Comparison of ENCODE assay signal across 8 mouse cellular contexts in the genomic region with DNA sequence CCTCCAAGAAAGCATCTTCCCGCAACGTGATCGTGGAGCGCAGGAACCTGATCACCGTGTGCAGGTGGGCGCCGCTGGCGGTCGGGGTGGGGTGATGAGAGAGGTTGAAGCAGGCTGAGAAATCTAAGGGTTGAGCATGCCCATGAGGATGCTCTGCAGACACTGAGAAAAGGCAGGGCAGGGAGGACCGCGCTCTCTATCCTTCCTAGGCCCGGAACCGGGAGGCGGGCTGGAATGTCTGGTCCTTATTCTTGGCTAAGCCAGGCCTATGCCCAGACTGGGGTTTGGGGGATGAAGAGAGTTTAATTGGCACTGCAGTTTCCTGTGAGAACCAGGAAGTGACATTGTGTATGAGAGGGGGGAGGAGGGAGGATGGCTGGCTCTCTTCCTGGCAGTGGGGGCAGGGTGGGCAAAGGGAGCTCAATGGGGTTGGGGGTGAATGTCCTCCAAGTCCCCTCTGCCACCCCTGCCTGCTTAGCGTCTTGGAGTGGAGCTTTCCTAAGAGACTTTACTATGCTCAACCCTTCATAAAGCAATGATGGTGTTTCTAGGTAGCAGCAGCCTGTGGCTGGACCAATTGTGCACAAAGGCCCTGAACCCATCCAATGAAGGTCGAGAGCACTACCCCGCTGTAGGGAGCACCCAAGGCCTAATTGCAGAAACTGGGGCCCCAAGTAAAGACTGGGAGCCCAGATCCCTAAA. TPM values are rescaled to one million over a fixed set of nuclear protein-coding genes. Genes with fewer than 3 reads are reported as not detected.
A peak's percentile ranks its signal among the peaks of the same experiment; 100 is the strongest.
DNase-seq lines count a peak whose midpoint lies in the region; ATAC-seq and TF ChIP-seq lines count a peak whose summit lies in the region.

No protein-coding gene starts in this region.

- H3K27ac ChIP-seq in gastrocnemius, adult 2 months, result no peak overlapping the region
- H3K27ac ChIP-seq in thymus, adult 2 months (ENCODE audit: control insufficient read depth, insufficient read depth, low read length), result no peak overlapping the region
- H3K27ac ChIP-seq in limb, embryonic 14.5 days (replicated peaks; ENCODE audit: low read depth, low read length), result no peak overlapping the region

- H3K36me3 ChIP-seq in thymus, adult 2 months (ENCODE audit: control insufficient read depth, insufficient read depth, low read length), result no peaks in the 10 kb centered on the region
- no peaks in the 10 kb centered on the region for H3K36me3 ChIP-seq in limb, embryonic 14.5 days (ENCODE audit: control insufficient read depth, insufficient read depth, low read length)

- ATAC-seq in limb, embryonic 14.5 days (ENCODE audit: low FRiP score, low read depth), result no peak

- no peak for DNase-seq in gastrocnemius, adult 2 months
- no peak for DNase-seq in gastrocnemius, postnatal 10 days
- peak; percentile 23 for DNase-seq in thymus, adult 2 months
- no peak for DNase-seq in thymus, adult 18-20 months
- peak; percentile 58 for DNase-seq in frontal cortex, postnatal 36 days (ENCODE audit: low spot score in 2 of 2)
- DNase-seq in limb, embryonic 14.5 days (ENCODE audit: low spot score), result no peak
- DNase-seq in right cerebral cortex, postnatal 25 days, result peak; percentile 40
- DNase-seq in gastrocnemius, postnatal 25 days, result no peak

- peaks cover 3% of the 10 kb centered on the region; the same call in 1 of the 2 replicates for H3K27me3 ChIP-seq in thymus, adult 2 months (ENCODE audit: control insufficient read depth, insufficient read depth, low read length)
- H3K27me3 ChIP-seq in limb, embryonic 14.5 days (ENCODE audit: control insufficient read depth, insufficient read depth, low read length), result peaks cover 11% of the 10 kb centered on the region; the same call in 1 of the 2 replicates

- no peak overlapping the region for H3K9ac ChIP-seq in limb, embryonic 14.5 days (ENCODE audit: low read depth, low read length, severe bottlenecking)

- TF ChIP-seq POLR2A in thymus, adult 2 months (IDR thresholded peaks at IDR 0.05; ENCODE audit: control insufficient read depth, extremely low read depth, insufficient read depth, low read length, poor library complexity), result no peak
- no peak for TF ChIP-seq POLR2A in limb, embryonic 14.5 days (IDR thresholded peaks at IDR 0.05; ENCODE audit: borderline replicate concordance, extremely low read depth, insufficient read depth, insufficient read length)

- 13% methylated on average over 17 of the region's 17 CpGs for whole genome bisulfite sequencing in thymus, adult 2 months
- 8% methylated on average over 17 of the region's 17 CpGs for WGBS in limb, embryonic 14.5 days

- no peaks in the 10 kb centered on the region for H3K9me3 ChIP-seq in limb, embryonic 14.5 days (ENCODE audit: control insufficient read depth, low read length)

- H3K4me3 ChIP-seq in gastrocnemius, adult 2 months, result peak overlapping the region; percentile 61
- peak overlapping the region; percentile 22 for H3K4me3 ChIP-seq in thymus, adult 2 months (ENCODE audit: control insufficient read depth, insufficient read depth, low read length)
- peak overlapping the region; percentile 35 for H3K4me3 ChIP-seq in limb, embryonic 14.5 days (replicated peaks; ENCODE audit: low read length)

- H3K4me1 ChIP-seq in thymus, adult 2 months (replicated peaks; ENCODE audit: control insufficient read depth, insufficient read depth, low read length), result peaks cover 16% of the 10 kb centered on the region
- peaks cover 7% of the 10 kb centered on the region for H3K4me1 ChIP-seq in limb, embryonic 14.5 days (ENCODE audit: control insufficient read depth, insufficient read depth, low read length)

- intact Hi-C loops in gastrocnemius, adult 2 months (cut with DNase I), result no loop called here

- H3K4me2 ChIP-seq in limb, embryonic 14.5 days (replicated peaks; ENCODE audit: low read depth, low read length, severe bottlenecking), result peak overlapping the region; percentile 94

- TF ChIP-seq CTCF in gastrocnemius, adult 2 months (IDR thresholded peaks at IDR 0.05), result no peak
- TF ChIP-seq CTCF in thymus, adult 2 months (IDR thresholded peaks at IDR 0.05; ENCODE audit: borderline replicate concordance, control insufficient read depth, extremely low read depth, insufficient read depth, low read length, poor library complexity), result no peak

RNA-seq across cellular contexts. Expression of a gene that starts 0.7 kb away (rescaled TPM):
- total RNA-seq in gastrocnemius, adult 2 months (2021), result not detected
- total RNA-seq in gastrocnemius, postnatal 10 days (2021), result 1 to 10 TPM in 1 of 2 experiments, under 1 TPM in 1; 0.87 to 1.9 TPM
- polyA plus RNA-seq in thymus, adult 2 months (2012; rRNA removed), result 7.9 and 8.1 TPM in 2 replicates
- polyA plus RNA-seq in limb, embryonic 14.5 days (2012; rRNA removed), result 2.9 and 3.2 TPM in 2 replicates
- 1.0 and 1.1 TPM in 2 replicates for polyA plus RNA-seq in limb, embryonic 14.5 days (2014; fragmentation: Nextera tagmentation; extraction: Ambion mirVana)
- under 1 TPM in 1 of 2 experiments, not detected in 1; 0.35 TPM for total RNA-seq in gastrocnemius, postnatal 25 days (2021)

RNA-seq across cellular contexts. Expression of a gene that starts 13.9 kb away (rescaled TPM):
- total RNA-seq in gastrocnemius, adult 2 months (2021), result 10 to 100 TPM; 51.4 to 76.4 TPM
- 10 to 100 TPM; 51.7 to 53.5 TPM for total RNA-seq in gastrocnemius, postnatal 10 days (2021)
- 227 and 235 TPM in 2 replicates for polyA plus RNA-seq in thymus, adult 2 months (2012; rRNA removed)
- polyA plus RNA-seq in limb, embryonic 14.5 days (2012; rRNA removed), result 120 and 181 TPM in 2 replicates
- 179 and 195 TPM in 2 replicates for polyA plus RNA-seq in limb, embryonic 14.5 days (2014; fragmentation: Nextera tagmentation; extraction: Ambion mirVana)
- 10 to 100 TPM; 54.4 to 76.1 TPM for total RNA-seq in gastrocnemius, postnatal 25 days (2021)

RNA-seq across cellular contexts. Expression of a gene that starts 27.9 kb away (rescaled TPM):
- under 1 TPM in 1 of 2 experiments, not detected in 1; 0.06 TPM for total RNA-seq in gastrocnemius, adult 2 months (2021)
- total RNA-seq in gastrocnemius, postnatal 10 days (2021), result 10 to 100 TPM in 1 of 2 experiments, 1 to 10 TPM in 1; 2.1 to 10.7 TPM
- 0.11 and 0.34 TPM in 2 replicates for polyA plus RNA-seq in thymus, adult 2 months (2012; rRNA removed)
- polyA plus RNA-seq in limb, embryonic 14.5 days (2012; rRNA removed), result 3.5 and 4.3 TPM in 2 replicates
- polyA plus RNA-seq in limb, embryonic 14.5 days (2014; fragmentation: Nextera tagmentation; extraction: Ambion mirVana), result 2.8 and 6.6 TPM in 2 replicates
- total RNA-seq in gastrocnemius, postnatal 25 days (2021), result under 1 TPM; 0.08 to 0.56 TPM

RNA-seq across cellular contexts. Expression of a gene that starts 36.2 kb away (rescaled TPM):
- total RNA-seq in gastrocnemius, adult 2 months (2021), result 10 to 100 TPM; 12.6 to 32.3 TPM
- total RNA-seq in gastrocnemius, postnatal 10 days (2021), result 10 to 100 TPM; 81.6 to 93.6 TPM
- polyA plus RNA-seq in thymus, adult 2 months (2012; rRNA removed), result 151 and 160 TPM in 2 replicates
- polyA plus RNA-seq in limb, embryonic 14.5 days (2012; rRNA removed), result 120 and 135 TPM in 2 replicates
- 118 and 133 TPM in 2 replicates for polyA plus RNA-seq in limb, embryonic 14.5 days (2014; fragmentation: Nextera tagmentation; extraction: Ambion mirVana)
- 10 to 100 TPM; 28.7 to 35.2 TPM for total RNA-seq in gastrocnemius, postnatal 25 days (2021)

RNA-seq across cellular contexts. Expression of a gene that starts 53.6 kb away (rescaled TPM):
- 1 to 10 TPM in 1 of 2 experiments, under 1 TPM in 1; 0.66 to 1.1 TPM for total RNA-seq in gastrocnemius, adult 2 months (2021)
- total RNA-seq in gastrocnemius, postnatal 10 days (2021), result 10 to 100 TPM; 11.7 to 12.3 TPM
- polyA plus RNA-seq in thymus, adult 2 months (2012; rRNA removed), result 2.6 and 4.7 TPM in 2 replicates
- polyA plus RNA-seq in limb, embryonic 14.5 days (2012; rRNA removed), result 56.8 and 85.1 TPM in 2 replicates
- 8.9 and 10.0 TPM in 2 replicates for polyA plus RNA-seq in limb, embryonic 14.5 days (2014; fragmentation: Nextera tagmentation; extraction: Ambion mirVana)
- total RNA-seq in gastrocnemius, postnatal 25 days (2021), result 1 to 10 TPM; 1.6 to 2.7 TPM

Comparison
In these comparisons a context has a peak if more than half of its experiments do, and no peak if none do; other contexts are left out.
1. DNase-seq: peak in thymus, adult 2 months (single experiment), frontal cortex, postnatal 36 days (2 of 2) and right cerebral cortex, postnatal 25 days (single experiment); none in gastrocnemius, adult 2 months (single experiment), gastrocnemius, postnatal 10 days (single experiment), thymus, adult 18-20 months (0 of 2), limb, embryonic 14.5 days (single experiment) and gastrocnemius, postnatal 25 days (single experiment).
2. Peak in every context shown above with its lines, with median percentiles within 50 percentile points of each other: H3K4me3 ChIP-seq.